23 mouse cellular contexts compared by ENCODE assay signal in the genomic region with DNA sequence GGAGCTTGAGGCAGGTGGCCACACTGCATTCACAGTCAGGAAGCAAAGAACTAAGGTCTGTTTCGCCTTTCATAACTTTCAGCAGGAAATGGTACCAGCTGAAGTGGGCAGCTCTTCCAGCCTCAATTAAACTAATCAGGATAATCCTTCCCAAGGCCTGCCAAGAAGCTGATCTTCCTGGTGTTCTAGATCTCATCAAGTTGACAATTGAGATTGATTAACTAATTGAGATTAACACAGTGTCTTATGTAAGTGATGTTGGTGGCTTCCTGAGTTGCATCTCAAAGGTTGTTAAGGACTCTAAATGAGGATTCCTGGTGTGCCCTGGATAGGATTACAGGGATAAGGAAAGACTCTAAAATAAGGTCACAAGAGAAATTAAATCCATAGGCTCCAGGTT.
A peak's percentile ranks its signal among the peaks of the same experiment; 100 is the strongest.
DNase-seq lines count a peak whose midpoint lies in the region; ATAC-seq lines count a peak whose summit lies in the region.
"Had no signal": no experiment of that assay in that cellular context is flagged by ENCODE, and none has a peak within 500 bp of the region (broad histone marks: within the 10 kb centered on the region; RNA-seq: fewer than 3 reads in every experiment).

No protein-coding gene starts in this region.

- H3K4me1 ChIP-seq in heart, embryonic 11.5 days (ENCODE audit: control insufficient read depth, insufficient read depth, low read length) = no peaks in the 10 kb centered on the region
- H3K4me1 ChIP-seq: embryonic facial prominence, embryonic 15.5 days had no signal

- no peak overlapping the region for H3K27ac ChIP-seq in heart, embryonic 11.5 days (ENCODE audit: low read depth, low read length)
- H3K27ac ChIP-seq: embryonic facial prominence, embryonic 13.5 days; embryonic facial prominence, embryonic 15.5 days; forebrain, embryonic 13.5 days; forebrain, embryonic 15.5 days had no signal

- no peak overlapping the region for H3K4me3 ChIP-seq in heart, embryonic 11.5 days (ENCODE audit: low read depth, low read length)
- H3K4me3 ChIP-seq: embryonic facial prominence, embryonic 13.5 days; embryonic facial prominence, embryonic 15.5 days; erythroblast, embryonic 14.5 days; forebrain, embryonic 13.5 days; forebrain, embryonic 15.5 days had no signal

- no peak overlapping the region for H3K9ac ChIP-seq in heart, embryonic 11.5 days (ENCODE audit: low read depth, low read length)
- H3K9ac ChIP-seq: embryonic facial prominence, embryonic 13.5 days; embryonic facial prominence, embryonic 15.5 days; forebrain, embryonic 13.5 days; forebrain, embryonic 15.5 days; forebrain, postnatal 0 days had no signal

- peak; percentile 76 for DNase-seq in heart, adult 11 months
- peak; percentile 75 for DNase-seq in retina, postnatal 1 day
- no peak for DNase-seq in retina, embryonic 14.5 days (ENCODE audit: low spot score)
- DNase-seq in retina, postnatal 7 days (ENCODE audit: low read depth, low spot score) = peak; percentile 23
- DNase-seq: adrenal gland, adult 2 months; adrenal gland, postnatal 10 days; adrenal gland, postnatal 25 days; B cell, adult 2 months; cerebellum, adult 11 months; cerebellum, adult 18-20 months; cerebellum, adult 8-10 months; cerebellum, adult 9-11 months; cerebellum, postnatal 14 days; cerebellum, postnatal 36 days; embryo, embryonic 11 days; forebrain, postnatal 0 days had no signal

- no peaks in the 10 kb centered on the region for H3K9me3 ChIP-seq in heart, embryonic 11.5 days (replicated peaks; ENCODE audit: control insufficient read depth, low read length)
- H3K9me3 ChIP-seq: embryonic facial prominence, embryonic 13.5 days; embryonic facial prominence, embryonic 15.5 days; forebrain, embryonic 13.5 days; forebrain, embryonic 15.5 days had no signal

- H3K36me3 ChIP-seq in heart, embryonic 11.5 days (ENCODE audit: control insufficient read depth, insufficient read depth, low read length) = no peaks in the 10 kb centered on the region
- H3K36me3 ChIP-seq: embryonic facial prominence, embryonic 13.5 days; embryonic facial prominence, embryonic 15.5 days; forebrain, embryonic 15.5 days had no signal

- 83% methylated on average over 1 of the region's 1 CpGs for WGBS in heart, embryonic 11.5 days (ENCODE audit: insufficient replicate concordance)

- ATAC-seq in heart, embryonic 11.5 days (replicated peaks; ENCODE audit: insufficient number of reproducible peaks, low FRiP score, low TSS enrichment) = no peak
- ATAC-seq in CD4-positive, CD25-positive, alpha-beta regulatory T cell, adult 4 months = no peak
- ATAC-seq: forebrain, embryonic 13.5 days; forebrain, embryonic 15.5 days; forebrain, postnatal 0 days had no signal

- no peaks in the 10 kb centered on the region for H3K27me3 ChIP-seq in heart, embryonic 11.5 days (ENCODE audit: control insufficient read depth, insufficient read depth, low read length)

- no peak overlapping the region for H3K4me2 ChIP-seq in heart, embryonic 11.5 days
- H3K4me2 ChIP-seq: embryonic facial prominence, embryonic 13.5 days; embryonic facial prominence, embryonic 15.5 days; forebrain, embryonic 13.5 days; forebrain, embryonic 15.5 days had no signal
